Mouse (Mus musculus) lung, embryonic 16.5 days (tissue): ENCODE measurements at regions not wholly inside any gene's neighbourhood (a gene's known extent, or its start where the extent isn't known, plus 50 kb on each side); places are given as distances from the start of the nearest gene placed in this dataset.
A peak's percentile ranks its signal among the peaks of the same experiment; 100 is the strongest.

Source experiments
- ATAC-seq: fragments of 200-750 bp; cut with Nextera tagmentation; 2 replicates; pipeline ENCODE4 v1.8.0; 2017; ENCODE audit warnings: low read depth, mild to moderate bottlenecking, moderate library complexity
- H3K27ac ChIP-seq: fragments of 300-500 bp; sonication (generic); 2 replicates; pipeline ENCODE4 v1.5.1; 2014; ENCODE audit warnings: mild to moderate bottlenecking, control low read depth, low read length
- H3K27me3 ChIP-seq: fragments of 300-500 bp; sonication (generic); 2 replicates; pipeline ENCODE4 v1.6.1; 2014; ENCODE audit warnings: low read depth, low read length, mixed read lengths; ENCODE audit not compliant: control insufficient read depth, insufficient read depth
- H3K36me3 ChIP-seq: fragments of 300-500 bp; sonication (generic); 2 replicates; pipeline ENCODE4 v1.6.1; 2014; ENCODE audit warnings: low read length; ENCODE audit not compliant: control insufficient read depth, insufficient read depth
- H3K4me1 ChIP-seq: fragments of 300-500 bp; sonication (generic); replicated peaks from 2 replicates; pipeline ENCODE4 v1.6.1; 2014; ENCODE audit warnings: low read length, mixed read lengths; ENCODE audit not compliant: control insufficient read depth, insufficient read depth
- H3K4me2 ChIP-seq: fragments of 300-500 bp; sonication (generic); 2 replicates; pipeline ENCODE4 v1.6.1; 2014; ENCODE audit warnings: low read depth, low read length, control low read depth
- H3K4me3 ChIP-seq: fragments of 300-500 bp; sonication (generic); 2 replicates; pipeline ENCODE4 v1.5.1; 2014; ENCODE audit warnings: mild to moderate bottlenecking, low read length, control low read depth
- H3K9ac ChIP-seq: fragments of 300-500 bp; sonication (generic); 2 replicates; pipeline ENCODE4 v1.6.1; 2014; ENCODE audit warnings: low read length, control low read depth
- H3K9me3 ChIP-seq: fragments of 300-500 bp; sonication (generic); 2 replicates; pipeline ENCODE4 v1.6.1; 2016; ENCODE audit warnings: low read length; ENCODE audit not compliant: control insufficient read depth
- WGBS: fragments of 180-500 bp; shearing (Covaris S2); extraction: QIAGEN DNeasy Blood & Tissue Kit; methylation state at CpG from one replicate; pipeline ENCODE4 v1.1.7; 2014; 5-methylcytosine and 5-hydroxymethylcytosine counted together

DNA sequence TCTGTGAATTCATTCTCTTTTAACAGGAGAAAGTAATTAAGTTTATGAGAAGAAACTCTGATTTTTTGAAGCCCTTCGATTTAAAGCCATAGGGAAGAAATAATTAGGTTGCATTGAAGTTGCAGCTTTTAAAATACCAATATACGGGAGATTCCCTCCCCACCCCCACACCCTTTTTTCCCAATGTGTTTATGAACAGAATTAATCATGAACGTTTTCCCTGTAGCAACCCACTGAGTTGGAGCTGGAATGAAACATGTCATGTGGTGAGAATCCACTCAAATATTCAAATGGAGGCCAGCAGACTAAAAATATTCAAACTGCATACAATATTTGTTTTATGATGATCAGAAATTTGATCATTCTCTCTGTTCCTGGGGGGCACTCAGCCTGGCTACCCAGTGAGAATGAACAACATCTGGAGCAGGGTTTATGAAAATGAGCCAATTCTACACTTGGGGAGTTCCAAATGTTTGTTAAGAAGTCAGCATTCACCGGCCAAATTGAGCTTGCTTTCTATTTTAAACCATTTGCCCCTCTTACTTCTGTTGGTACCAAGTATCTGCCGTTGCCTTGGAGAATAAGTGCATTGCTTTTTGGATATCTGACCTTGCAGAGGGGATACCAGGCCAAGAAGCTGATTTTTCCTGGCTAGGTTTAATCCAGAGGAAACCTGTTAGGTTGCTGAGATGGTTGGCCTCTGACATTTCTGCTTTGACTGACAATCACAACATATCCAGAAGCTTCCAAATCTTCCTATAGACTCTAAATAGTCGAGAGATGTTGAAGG is 127.8 kb upstream of the Arhgap20 start:
- Histone ChIP-seq H3K4me2 (no peak overlapping the region), H3K36me3 (no peaks in the 10 kb centered on the region), H3K4me3 (no peak overlapping the region), H3K9me3 (no peaks in the 10 kb centered on the region), H3K27me3 (no peaks in the 10 kb centered on the region), H3K9ac (no peak overlapping the region), H3K27ac (no peak overlapping the region), H3K4me1 (no peaks in the 10 kb centered on the region)
- no peak for ATAC-seq
- 50% methylated on average over 6 of the region's 6 CpGs for WGBS

GRCm38 (mm10) chr9:51641706-51642105 is 123.4 kb upstream of the Arhgap20 start:
- no peak overlapping the region for H3K27ac ChIP-seq
- H3K4me2 ChIP-seq: no peak overlapping the region
- no peak overlapping the region for H3K4me3 ChIP-seq
- no peaks in the 10 kb centered on the region for H3K9me3 ChIP-seq
- H3K27me3 ChIP-seq: no peaks in the 10 kb centered on the region
- no peak overlapping the region for H3K9ac ChIP-seq
- 63% methylated on average over 4 of the region's 4 CpGs for WGBS
- no peak for ATAC-seq
- no peaks in the 10 kb centered on the region for H3K4me1 ChIP-seq
- H3K36me3 ChIP-seq: no peaks in the 10 kb centered on the region

DNA sequence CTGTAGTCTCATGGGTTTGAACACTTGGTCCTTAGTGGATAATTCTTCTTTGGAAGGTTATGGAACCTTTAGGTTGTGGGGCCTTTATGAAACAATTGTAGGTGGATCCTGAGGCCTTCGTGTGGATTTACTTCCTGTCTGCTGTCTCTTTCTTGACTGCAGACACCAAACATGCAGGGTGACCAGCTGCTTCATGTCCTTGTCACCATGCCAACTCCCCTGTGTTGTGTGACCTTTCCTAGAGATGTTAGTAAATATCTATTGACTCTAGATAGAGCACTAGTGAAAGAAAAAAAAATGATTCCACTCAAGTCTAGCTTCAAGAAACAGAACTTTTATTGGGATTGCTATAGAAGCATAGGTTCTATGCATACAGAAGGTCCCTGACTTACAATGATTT is 119.7 kb upstream of the Arhgap20 start:
- no peak overlapping the region for H3K4me3 ChIP-seq
- H3K9me3 ChIP-seq: no peaks in the 10 kb centered on the region
- ATAC-seq: no peak
- no peaks in the 10 kb centered on the region for H3K4me1 ChIP-seq
- H3K36me3 ChIP-seq: no peaks in the 10 kb centered on the region
- H3K4me2 ChIP-seq: no peak overlapping the region
- 23% methylated on average over 1 of the region's 1 CpGs for WGBS
- H3K9ac ChIP-seq: no peak overlapping the region
- H3K27me3 ChIP-seq: no peaks in the 10 kb centered on the region
- no peak overlapping the region for H3K27ac ChIP-seq

- no peak overlapping the region for H3K9ac ChIP-seq
- no peak overlapping the region for H3K4me3 ChIP-seq
- WGBS: 68% methylated on average over 4 of the region's 4 CpGs
- ATAC-seq: no peak
- H3K36me3 ChIP-seq: no peaks in the 10 kb centered on the region
- no peaks in the 10 kb centered on the region for H3K9me3 ChIP-seq
- H3K4me2 ChIP-seq: no peak overlapping the region
- H3K27me3 ChIP-seq: no peaks in the 10 kb centered on the region
- H3K4me1 ChIP-seq: no peaks in the 10 kb centered on the region
- no peak overlapping the region for H3K27ac ChIP-seq
These were observed 111.5 kb upstream of the Arhgap20 start for GRCm38 (mm10) chr9:51653376-51654292.

- ATAC-seq: no peak
- Histone ChIP-seq H3K9ac (no peak overlapping the region), H3K4me1 (no peaks in the 10 kb centered on the region), H3K4me2 (no peak overlapping the region), H3K27ac (no peak overlapping the region), H3K9me3 (no peaks in the 10 kb centered on the region), H3K27me3 (no peaks in the 10 kb centered on the region), H3K36me3 (no peaks in the 10 kb centered on the region), H3K4me3 (no peak overlapping the region)
- WGBS: 95% methylated on average over 1 of the region's 1 CpGs
These were observed 110.5 kb upstream of the Arhgap20 start for GRCm38 (mm10) chr9:51654645-51655044.

DNA sequence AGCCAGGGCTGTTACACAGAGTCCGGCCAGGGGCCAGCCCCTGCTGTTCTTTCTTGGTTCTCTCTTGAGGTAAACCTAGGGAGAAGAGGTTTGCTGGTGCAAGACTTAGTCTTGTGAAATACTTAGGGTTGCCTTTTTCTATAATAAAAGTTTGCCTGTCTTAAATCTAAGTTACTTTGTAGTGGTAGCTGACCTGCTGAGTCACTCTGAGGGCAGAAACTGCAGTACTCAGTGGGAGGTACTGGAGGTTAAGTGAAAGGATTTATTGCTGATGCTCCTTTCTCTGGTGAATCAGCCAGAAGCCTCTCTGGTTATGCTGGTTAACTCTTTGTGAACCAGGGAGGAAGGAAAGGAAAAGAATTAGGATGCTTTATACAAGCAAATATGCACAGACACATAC is 107.3 kb upstream of the Arhgap20 start:
- 94% methylated on average over 1 of the region's 1 CpGs for WGBS

GRCm38 (mm10) chr9:51660908-51661874 is 103.9 kb upstream of the Arhgap20 start:
- no peaks in the 10 kb centered on the region for H3K9me3 ChIP-seq
- ATAC-seq: peak; percentile 87
- H3K4me2 ChIP-seq: no peak overlapping the region
- H3K36me3 ChIP-seq: no peaks in the 10 kb centered on the region
- no peak overlapping the region for H3K4me3 ChIP-seq
- 48% methylated on average over 7 of the region's 7 CpGs for WGBS
- no peaks in the 10 kb centered on the region for H3K27me3 ChIP-seq
- H3K4me1 ChIP-seq: 0 out of 2 replicates have a peak, but pooled peaks cover 2% of the 10 kb centered on the region
- no peak overlapping the region for H3K27ac ChIP-seq
- no peak overlapping the region for H3K9ac ChIP-seq

More for the DNA sequence above, 107.3 kb upstream of the Arhgap20 start:
- ATAC-seq: no peak
- no peaks in the 10 kb centered on the region for H3K27me3 ChIP-seq
- H3K4me1 ChIP-seq: 0 out of 2 replicates have a peak, but pooled peaks cover 2% of the 10 kb centered on the region
- H3K4me2 ChIP-seq: no peak overlapping the region
- H3K9me3 ChIP-seq: no peaks in the 10 kb centered on the region
- no peak overlapping the region for H3K4me3 ChIP-seq
- H3K36me3 ChIP-seq: no peaks in the 10 kb centered on the region
- no peak overlapping the region for H3K9ac ChIP-seq
- H3K27ac ChIP-seq: no peak overlapping the region

DNA sequence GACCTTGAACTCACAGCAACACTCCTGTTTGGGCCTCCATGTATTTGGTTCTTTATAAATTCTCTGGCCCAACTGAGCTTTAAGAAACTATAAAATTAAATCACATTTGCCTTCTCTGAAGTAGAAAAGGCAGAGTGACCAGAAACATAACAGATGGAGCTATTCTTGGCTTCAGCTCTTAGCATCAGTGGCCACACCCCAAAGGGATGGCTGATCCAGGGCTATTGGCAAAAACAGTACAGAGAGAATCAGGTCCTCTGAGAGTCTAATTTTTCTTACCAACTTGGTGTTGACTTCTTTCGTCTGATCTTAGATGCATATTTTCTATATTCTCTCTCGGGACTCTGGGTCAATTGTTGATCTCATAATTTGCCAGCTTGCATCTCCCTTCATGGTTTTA is 103.2 kb upstream of the Arhgap20 start:
- H3K27me3 ChIP-seq: no peaks in the 10 kb centered on the region
- no peak overlapping the region for H3K4me3 ChIP-seq
- no peak for ATAC-seq
- no peaks in the 10 kb centered on the region for H3K36me3 ChIP-seq
- WGBS: 64% methylated on average over 2 of the region's 2 CpGs
- H3K4me2 ChIP-seq: no peak overlapping the region
- no peaks in the 10 kb centered on the region for H3K9me3 ChIP-seq
- no peak overlapping the region for H3K9ac ChIP-seq
- H3K4me1 ChIP-seq: 0 out of 2 replicates have a peak, but pooled peaks cover 2% of the 10 kb centered on the region
- no peak overlapping the region for H3K27ac ChIP-seq
